Mouse (Mus musculus): Measurements from ENCODE around the gene Dtd1.

- TF ChIP-seq CTCF (IDR thresholded peaks at IDR 0.05), result no peak
- TF ChIP-seq EP300 (IDR thresholded peaks at IDR 0.05), result no peak
These were observed 34.5 kb downstream of the Dtd1 start for GRCm38 (mm10) chr2:144634231-144634630.

All from lung, postnatal 0 days (tissue).